Mouse (Mus musculus): Measurements from ENCODE around the gene Angptl7. TPM values are rescaled to one million over a fixed set of nuclear protein-coding genes. Genes with fewer than 3 reads are reported as not detected.

The Angptl7 gene
- 0.09 and 0.30 TPM in 2 replicates for polyA plus RNA-seq (2021; fragmentation: Nextera tagmentation)
- long read RNA-seq, experiment 1 = 0 reads
- long read RNA-seq, experiment 2, partial matches to known transcripts = 1 of 3 reads
- long read RNA-seq, experiment 2, other reads (novel, unspliced or antisense) = 0 of 3 reads

GRCm38 (mm10) chr4:148500410-148500867, at the start of gene Angptl7:
Gene Angptl7 (minus strand): TSS chr4:148500460.

GRCm38 (mm10) chr4:148448179-148448852, 51.9 kb downstream of the Angptl7 start, which contains the start of gene Mtor:
Gene Mtor (plus strand): TSS chr4:148448611.

Other genes starting within 250 kb of the Angptl7 start
- gene Disp3, start 212.5 kb downstream of the Angptl7 start, polyA plus RNA-seq (2021; fragmentation: Nextera tagmentation) = 12.5 and 15.1 TPM in 2 replicates
- 4.4 and 5.7 TPM in 2 replicates for gene Ubiad1, start 55.7 kb downstream of the Angptl7 start, polyA plus RNA-seq (2021; fragmentation: Nextera tagmentation)
- gene Mtor, start 51.8 kb downstream of the Angptl7 start, polyA plus RNA-seq (2021; fragmentation: Nextera tagmentation) = 19.7 and 23.0 TPM in 2 replicates
- gene Exosc10, start 58.0 kb upstream of the Angptl7 start, polyA plus RNA-seq (2021; fragmentation: Nextera tagmentation) = 34.8 and 37.4 TPM in 2 replicates
- 83.7 and 83.8 TPM in 2 replicates for gene Srm, start 91.0 kb upstream of the Angptl7 start, polyA plus RNA-seq (2021; fragmentation: Nextera tagmentation)
- gene Masp2, start 102.1 kb upstream of the Angptl7 start, polyA plus RNA-seq (2021; fragmentation: Nextera tagmentation) = not detected in 2 replicates
- 32.0 and 33.6 TPM in 2 replicates for gene Tardbp, start 126.6 kb upstream of the Angptl7 start, polyA plus RNA-seq (2021; fragmentation: Nextera tagmentation)
- not detected in 2 replicates for gene Gm572, start 142.9 kb upstream of the Angptl7 start, polyA plus RNA-seq (2021; fragmentation: Nextera tagmentation)

All from layer of hippocampus, adult 6 months (tissue).